Mouse (Mus musculus): ENCODE results near the gene Lst1. TPM values are rescaled to one million over a fixed set of nuclear protein-coding genes. Genes with fewer than 3 reads are reported as not detected.

The Lst1 gene
- total RNA-seq, 2 experiments from 2014 or later, result 15.6 to 17.2 TPM

Small RNA genes lying within 50 kb of the gene (microRNA-seq; reads per million reads assigned to microRNA genes)
- gene Mir6973a (0 reads per million in 2 experiments), gene Mir6974 (0 to 0.22 reads per million in 2 experiments)

Other genes starting within 250 kb of the Lst1 start
- gene Hspa1b, start 229.2 kb downstream of the Lst1 start, total RNA-seq (2021), result 1 to 10 TPM; 4.3 to 5.3 TPM
- gene Gm20481, start 218.5 kb downstream of the Lst1 start, total RNA-seq (2021), result not detected
- 1 to 10 TPM; 6.8 to 8.7 TPM for gene Hspa1a, start 216.3 kb downstream of the Lst1 start, total RNA-seq (2021)
- under 1 TPM; 0.30 to 0.38 TPM for gene Hspa1l, start 215.7 kb downstream of the Lst1 start, total RNA-seq (2021)
- gene Lsm2, start 206.6 kb downstream of the Lst1 start, total RNA-seq (2021), result 10 to 100 TPM; 24.2 to 25.9 TPM
- gene Vars, start 187.5 kb downstream of the Lst1 start, total RNA-seq (2021), result 10 to 100 TPM; 56.3 to 62.1 TPM
- under 1 TPM; 0.16 to 0.30 TPM for gene Vwa7, start 171.9 kb downstream of the Lst1 start, total RNA-seq (2021)
- gene Sapcd1, start 160.4 kb downstream of the Lst1 start, total RNA-seq (2021), result 1 to 10 TPM in 1 of 2 experiments, under 1 TPM in 1; 0.53 to 1.4 TPM
- 1 to 10 TPM in 1 of 2 experiments, under 1 TPM in 1; 0.91 to 1.4 TPM for gene Msh5, start 141.7 kb downstream of the Lst1 start, total RNA-seq (2021)
- 10 to 100 TPM; 19.3 to 19.6 TPM for gene Clic1, start 138.5 kb downstream of the Lst1 start, total RNA-seq (2021)
- gene Ddah2, start 129.4 kb downstream of the Lst1 start, total RNA-seq (2021), result 10 to 100 TPM; 47.3 to 59.0 TPM
- gene Ly6g6c, start 123.1 kb downstream of the Lst1 start, total RNA-seq (2021), result not detected
- gene Mpig6b, start 122.3 kb downstream of the Lst1 start, total RNA-seq (2021), result not detected
- gene Ly6g6e, start 111.5 kb downstream of the Lst1 start, total RNA-seq (2021), result 1 to 10 TPM; 2.8 to 3.5 TPM
- 1 to 10 TPM in 1 of 2 experiments, under 1 TPM in 1; 0.78 to 1.6 TPM for gene Ly6g6d, start 110.4 kb downstream of the Lst1 start, total RNA-seq (2021)
- gene Ly6g6f, start 102.8 kb downstream of the Lst1 start, total RNA-seq (2021), result not detected
- 10 to 100 TPM; 77.4 to 79.9 TPM for gene Abhd16a, start 99.2 kb downstream of the Lst1 start, total RNA-seq (2021)
- gene Ly6g5c, start 80.2 kb downstream of the Lst1 start, total RNA-seq (2021), result not detected
- under 1 TPM; 0.58 to 0.82 TPM for gene Ly6g5b, start 73.0 kb downstream of the Lst1 start, total RNA-seq (2021)
- gene Gpank1, start 67.0 kb downstream of the Lst1 start, total RNA-seq (2021), result 10 to 100 TPM; 10.7 to 14.6 TPM
- gene Csnk2b, start 66.4 kb downstream of the Lst1 start, total RNA-seq (2021), result 100 to 1,000 TPM; 178 to 202 TPM
- gene D17H6S53E, start 62.1 kb downstream of the Lst1 start, total RNA-seq (2021), result 10 to 100 TPM; 21.4 to 25.9 TPM
- not detected for gene Apom, start 56.4 kb downstream of the Lst1 start, total RNA-seq (2021)
- 100 to 1,000 TPM; 284 to 308 TPM for gene Bag6, start 53.3 kb downstream of the Lst1 start, total RNA-seq (2021)
- gene Prrc2a, start 23.5 kb downstream of the Lst1 start, total RNA-seq (2021), result 100 to 1,000 TPM; 284 to 322 TPM
- gene Aif1, start 12.4 kb downstream of the Lst1 start, total RNA-seq (2021), result 10 to 100 TPM; 10.3 to 10.5 TPM
- 1 to 10 TPM in 1 of 2 experiments, under 1 TPM in 1; 0.74 to 1.2 TPM for gene Ltb, start 6.0 kb upstream of the Lst1 start, total RNA-seq (2021)
- gene Tnf, start 13.6 kb upstream of the Lst1 start, total RNA-seq (2021), result not detected
- gene Lta, start 16.9 kb upstream of the Lst1 start, total RNA-seq (2021), result under 1 TPM; 0.43 to 0.71 TPM
- not detected for gene Gm16181, start 32.4 kb upstream of the Lst1 start, total RNA-seq (2021)
- gene Atp6v1g2, start 45.2 kb upstream of the Lst1 start, total RNA-seq (2021), result 100 to 1,000 TPM; 310 to 356 TPM
- 10 to 100 TPM; 14.2 to 15.5 TPM for gene Nfkbil1, start 47.4 kb upstream of the Lst1 start, total RNA-seq (2021)
- gene Ddx39b, start 53.3 kb upstream of the Lst1 start, total RNA-seq (2021), result 100 to 1,000 TPM; 257 to 272 TPM
- 10 to 100 TPM; 15.2 to 17.5 TPM for gene H2-D1, start 74.3 kb upstream of the Lst1 start, total RNA-seq (2021)
- gene H2-Q1, start 132.0 kb upstream of the Lst1 start, total RNA-seq (2021), result under 1 TPM in 1 of 2 experiments, not detected in 1; 0.74 TPM
- 1 to 10 TPM; 2.0 to 2.1 TPM for gene H2-Q2, start 153.8 kb upstream of the Lst1 start, total RNA-seq (2021)
- gene H2-Q4, start 191.2 kb upstream of the Lst1 start, total RNA-seq (2021), result 1 to 10 TPM; 1.2 to 1.8 TPM
- gene H2-Q6, start 236.4 kb upstream of the Lst1 start, total RNA-seq (2021), result not detected

All from layer of hippocampus, postnatal 10 days (tissue).